Mouse (Mus musculus): ENCODE results near the gene Acbd4.
A peak's percentile ranks its signal among the peaks of the same experiment; 100 is the strongest.

The Acbd4 gene

GRCm38 (mm10) chr11:103093306-103093705, 8.2 kb upstream of the Acbd4 start:
- no peak for DNase-seq

DNA sequence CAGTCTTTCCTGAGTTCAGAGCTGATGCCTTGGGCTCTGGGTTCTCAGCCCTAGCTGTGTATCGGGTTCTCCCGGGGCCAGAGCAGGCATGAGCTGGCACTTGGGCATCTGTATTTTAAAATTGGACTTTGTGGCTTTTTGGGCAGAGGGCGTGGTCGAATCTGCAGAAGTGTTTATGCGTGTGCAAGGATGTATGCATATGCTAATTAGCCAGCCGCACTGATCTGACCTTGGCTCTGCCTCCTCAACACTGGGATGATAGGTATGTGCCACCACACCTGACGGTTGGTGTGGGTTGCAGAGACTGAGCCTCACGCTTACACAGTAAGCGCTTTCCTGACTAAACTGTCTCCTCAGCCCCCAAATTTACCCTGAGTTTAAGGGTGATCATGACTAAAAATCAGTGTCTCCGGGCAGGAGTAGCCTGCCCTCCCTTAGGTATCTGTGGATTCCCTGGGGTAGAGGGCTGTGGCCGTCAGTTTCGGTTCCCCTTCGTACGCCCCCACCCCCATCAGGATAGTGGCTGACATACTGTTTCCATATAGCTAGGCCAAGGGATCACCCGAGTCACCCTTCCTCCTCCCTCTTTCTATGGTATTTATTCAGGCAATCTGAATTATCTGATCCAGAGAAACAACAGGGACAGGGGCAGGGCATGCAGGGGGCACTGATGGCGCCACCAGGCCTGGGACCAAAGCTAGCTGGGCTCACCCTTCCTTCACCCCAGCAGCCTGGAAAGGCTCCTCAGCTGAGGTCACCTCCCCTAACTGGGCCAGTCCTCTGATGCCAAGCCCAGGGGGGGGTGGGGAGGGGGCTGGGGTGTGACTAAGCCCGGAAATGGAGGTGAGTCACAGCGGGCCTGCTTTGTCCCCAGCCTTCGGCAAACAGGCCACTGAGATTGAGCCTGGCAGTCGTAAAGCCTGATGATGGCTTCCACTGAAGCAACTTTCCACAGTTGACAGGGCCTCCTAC, 7.3 kb upstream of the Acbd4 start:
- DNase-seq: no peak

- DNase-seq: no peak
Observed at GRCm38 (mm10) chr11:103095107-103095670, 6.3 kb upstream of the Acbd4 start.

- DNase-seq: no peak
Observed at GRCm38 (mm10) chr11:103095801-103096200, 5.7 kb upstream of the Acbd4 start.

GRCm38 (mm10) chr11:103096979-103097894, 4.2 kb upstream of the Acbd4 start:
- DNase-seq: no peak

DNA sequence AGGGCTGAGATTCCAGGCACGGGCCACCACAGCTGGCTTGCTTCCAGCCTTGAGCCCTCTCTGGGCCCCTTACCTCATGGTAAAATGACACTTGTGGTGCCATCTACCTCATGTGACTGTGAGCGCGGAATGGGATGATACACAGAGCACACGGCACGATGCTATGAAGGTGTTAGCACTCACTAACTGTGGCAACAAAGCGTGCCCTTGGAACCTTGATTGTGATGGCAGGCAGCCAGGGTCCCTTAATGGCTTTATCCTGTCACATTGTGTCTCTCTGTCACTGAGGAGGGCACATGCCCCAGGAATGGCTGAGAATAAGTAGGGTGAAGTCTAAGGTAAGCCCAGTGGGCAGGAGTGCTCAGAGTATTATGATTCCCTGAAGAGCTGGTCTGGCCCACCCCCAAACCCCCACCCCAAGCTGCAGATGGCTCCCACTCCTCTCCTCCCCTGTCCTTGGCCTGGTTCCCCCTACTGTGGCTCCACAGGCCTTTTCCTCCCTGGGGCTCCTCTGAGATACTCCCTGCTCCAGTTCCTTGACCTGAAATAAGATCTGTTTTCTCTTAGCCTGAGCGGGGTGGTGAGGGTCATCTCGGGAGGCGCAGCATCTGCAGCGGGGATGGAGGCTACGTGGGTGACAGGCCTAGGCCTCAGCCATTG, 2.8 kb upstream of the Acbd4 start:
- DNase-seq: no peak

DNA sequence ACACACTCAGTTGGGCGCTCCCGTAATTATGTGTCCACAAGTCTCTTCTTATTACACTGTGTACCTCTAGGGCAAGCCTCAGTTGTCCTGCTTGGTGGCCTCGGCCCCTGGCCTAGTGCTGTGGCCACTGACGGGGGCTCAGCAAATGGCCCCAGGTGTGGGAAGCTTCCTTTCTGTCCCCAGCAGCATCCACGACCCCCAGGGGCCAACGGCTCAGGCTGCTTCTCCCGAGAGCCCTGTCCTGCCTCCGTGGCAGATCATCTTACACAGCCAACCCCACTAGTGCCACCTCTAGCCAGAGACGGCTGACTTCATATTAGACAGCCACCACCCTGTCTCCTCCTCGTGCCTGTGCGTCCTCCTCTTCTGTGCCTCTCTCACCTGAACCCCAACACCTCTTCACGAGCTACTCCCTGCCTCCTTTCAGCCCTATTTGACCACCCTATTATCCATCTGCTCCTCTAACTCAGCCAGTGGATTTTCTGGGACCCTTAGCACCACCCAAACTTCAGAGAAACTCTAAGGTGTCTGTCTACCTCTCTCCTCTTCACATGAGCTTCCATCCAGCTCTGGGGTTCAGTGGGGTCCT, 2.0 kb upstream of the Acbd4 start:
- no peak for DNase-seq

GRCm38 (mm10) chr11:103100361-103100760, 1.1 kb upstream of the Acbd4 start:
- DNase-seq: no peak

GRCm38 (mm10) chr11:103101866-103102501, 502 bp downstream of the Acbd4 start:
- DNase-seq: peak in 1 of 2 experiments; percentile 33

- DNase-seq: peak; percentile 93 to 97
Observed at GRCm38 (mm10) chr11:103102725-103103349, 1.4 kb downstream of the Acbd4 start.

DNA sequence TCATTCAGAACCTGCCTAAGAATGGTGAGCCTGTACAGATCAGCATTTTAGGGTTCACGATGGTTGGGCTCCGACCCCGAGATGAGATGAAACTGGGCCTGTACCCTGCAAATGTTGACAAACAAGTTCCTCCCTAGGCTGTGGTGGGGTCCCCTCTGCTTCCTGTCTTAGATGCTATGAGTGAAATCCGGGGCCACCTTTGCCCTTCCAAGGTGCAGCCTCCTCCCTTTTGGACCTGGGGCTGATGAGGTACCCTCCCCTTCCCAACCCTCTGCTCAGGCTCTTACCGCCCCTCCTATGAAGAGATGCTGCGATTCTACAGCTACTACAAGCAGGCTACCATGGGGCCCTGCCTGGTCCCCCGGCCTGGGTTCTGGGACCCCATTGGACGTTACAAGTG, 2.1 kb downstream of the Acbd4 start:
- DNase-seq: peak in 1 of 2 experiments; percentile 44

DNA sequence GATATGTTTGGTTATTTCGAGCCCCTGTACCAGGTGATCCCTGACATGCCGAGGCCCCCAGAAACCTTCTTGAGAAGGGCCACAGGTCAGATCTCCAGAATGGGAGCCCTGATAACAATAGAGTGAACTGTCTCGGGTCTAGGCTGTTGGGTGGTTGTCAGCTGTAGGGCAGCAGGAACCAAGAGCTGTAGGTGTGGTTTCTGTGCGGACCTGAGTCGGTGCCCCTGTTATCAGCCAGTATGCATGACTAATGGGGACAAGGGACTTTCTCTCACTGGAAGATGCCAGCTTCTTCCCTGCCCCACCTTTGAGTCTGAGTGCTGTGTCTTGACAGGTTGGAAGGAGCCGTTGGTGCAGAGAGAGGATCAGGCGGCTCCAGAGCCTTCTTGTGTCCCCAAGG, 3.0 kb downstream of the Acbd4 start:
- DNase-seq: no peak

- no peak for DNase-seq
Observed at GRCm38 (mm10) chr11:103105180-103105725, 3.8 kb downstream of the Acbd4 start.

DNA sequence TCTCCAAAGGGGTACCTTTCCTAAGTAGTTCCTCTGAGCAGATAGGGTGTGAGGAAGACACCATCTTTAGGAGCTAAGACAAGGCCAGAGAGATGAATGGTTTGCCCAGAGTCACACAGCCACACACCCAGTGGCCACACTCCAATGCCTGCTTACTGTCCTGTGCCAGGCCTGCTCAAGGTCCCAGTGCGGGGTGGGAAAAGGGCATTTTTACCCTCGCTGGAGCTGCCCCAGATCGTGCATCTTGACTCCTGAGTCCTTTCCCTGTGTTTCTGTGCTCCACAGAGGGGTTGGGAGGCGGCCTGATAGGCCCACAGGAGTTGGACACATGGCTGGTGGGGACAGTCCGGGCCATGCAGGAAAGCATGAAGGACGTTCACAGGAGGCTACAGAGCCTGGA, 4.3 kb downstream of the Acbd4 start:
- DNase-seq: no peak

DNA sequence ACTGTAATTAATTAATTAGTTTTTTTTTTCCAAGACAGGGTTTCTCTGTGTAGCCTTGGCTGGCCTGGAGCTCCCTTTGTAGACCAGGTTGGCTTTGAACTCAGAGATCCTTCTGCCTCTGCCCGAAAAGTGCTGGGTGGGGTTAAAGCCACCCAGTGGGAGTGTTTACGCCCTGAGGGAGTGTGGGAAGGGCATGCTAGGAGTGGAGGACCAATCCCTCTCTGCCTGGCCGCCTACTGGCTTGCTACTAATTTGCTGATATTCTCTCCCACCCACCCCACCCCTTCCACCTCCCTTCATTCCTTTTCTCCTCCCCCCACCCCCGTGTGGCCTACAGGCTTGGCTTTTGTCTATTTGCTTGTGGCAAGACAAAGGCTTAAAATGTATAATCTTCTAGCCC, 4.9 kb downstream of the Acbd4 start:
- DNase-seq: no peak

GRCm38 (mm10) chr11:103111301-103111700, 9.8 kb downstream of the Acbd4 start:
- no peak for DNase-seq

- DNase-seq: peak in 1 of 2 experiments; percentile 27
Observed at GRCm38 (mm10) chr11:103111881-103112551, 10.5 kb downstream of the Acbd4 start.

DNA sequence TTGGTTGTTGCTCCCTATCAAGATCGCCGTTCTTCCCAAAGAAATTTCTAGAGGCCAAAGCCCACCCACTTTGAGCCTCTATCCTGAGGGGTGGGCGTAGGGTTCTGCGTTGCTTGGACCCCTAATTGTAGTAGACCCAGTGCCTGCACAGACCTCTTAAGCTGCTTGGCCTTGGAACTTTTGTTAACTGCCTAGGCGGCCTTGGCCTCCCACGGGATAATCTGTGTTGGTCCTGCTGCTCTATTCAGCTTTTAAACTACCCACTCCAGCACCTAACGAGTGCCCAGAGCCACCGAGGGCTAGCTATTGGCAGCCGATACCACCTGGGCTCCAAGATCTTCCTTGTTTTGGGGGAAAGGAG, 11.1 kb downstream of the Acbd4 start:
- DNase-seq: no peak

DNA sequence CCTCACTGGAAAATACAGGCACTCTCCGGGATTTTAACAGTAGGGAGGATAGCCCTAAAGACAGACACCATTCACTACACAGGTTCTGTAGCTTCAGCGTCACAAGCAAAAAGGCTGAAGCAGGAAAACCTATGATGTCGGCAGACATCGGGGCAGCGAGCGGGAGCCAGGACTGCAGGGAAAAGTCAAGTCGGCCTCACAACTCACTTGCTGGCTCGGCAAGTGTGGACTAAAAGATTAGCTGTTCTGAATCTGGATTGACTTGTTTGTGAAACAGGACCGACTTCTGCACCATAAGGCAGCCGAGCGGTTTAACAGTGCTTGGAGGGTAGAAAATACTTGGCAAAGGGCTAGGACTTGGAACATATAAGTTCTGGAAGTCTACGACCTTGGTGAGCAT, 11.5 kb downstream of the Acbd4 start:
- no peak for DNase-seq

- no peak for DNase-seq
Observed at GRCm38 (mm10) chr11:103113771-103114170, 12.3 kb downstream of the Acbd4 start.

All from thymus, postnatal 36 days (tissue).